Mouse (Mus musculus) bone marrow macrophage, adult 2 months (primary cell): ENCODE data around the gene Usp29.
"Not testable (repeated sequence)": the region's sequence is repeated elsewhere in the genome, so short reads cannot be mapped to it uniquely, and the experiment has no call there.

Experiments
- CTCF ChIP-seq: IDR thresholded peaks from 2 replicates; pipeline ENCODE4 v1.5.1; 2012; ENCODE audit warnings: low read depth, mild to moderate bottlenecking, low read length, moderate library complexity
- POLR2A ChIP-seq: IDR thresholded peaks from 2 replicates; pipeline ENCODE4 v1.6.1; 2012; ENCODE audit warnings: mild to moderate bottlenecking, low read depth, low read length, borderline replicate concordance

GRCm38 (mm10) chr7:7005441-7005840 is 275.1 kb downstream of the Usp29 start:
- not testable (repeated sequence) for TF ChIP-seq CTCF, POLR2A
